Mouse (Mus musculus) thymus, postnatal 4 days (tissue): ENCODE measurements at regions not wholly inside any gene's neighbourhood (a gene's known extent, or its start where the extent isn't known, plus 50 kb on each side); places are given as distances from the start of the nearest gene placed in this dataset.

Source experiments
- DNase-seq: peaks from one replicate; pipeline ENCODE4 v3.0.0; 2021

DNA sequence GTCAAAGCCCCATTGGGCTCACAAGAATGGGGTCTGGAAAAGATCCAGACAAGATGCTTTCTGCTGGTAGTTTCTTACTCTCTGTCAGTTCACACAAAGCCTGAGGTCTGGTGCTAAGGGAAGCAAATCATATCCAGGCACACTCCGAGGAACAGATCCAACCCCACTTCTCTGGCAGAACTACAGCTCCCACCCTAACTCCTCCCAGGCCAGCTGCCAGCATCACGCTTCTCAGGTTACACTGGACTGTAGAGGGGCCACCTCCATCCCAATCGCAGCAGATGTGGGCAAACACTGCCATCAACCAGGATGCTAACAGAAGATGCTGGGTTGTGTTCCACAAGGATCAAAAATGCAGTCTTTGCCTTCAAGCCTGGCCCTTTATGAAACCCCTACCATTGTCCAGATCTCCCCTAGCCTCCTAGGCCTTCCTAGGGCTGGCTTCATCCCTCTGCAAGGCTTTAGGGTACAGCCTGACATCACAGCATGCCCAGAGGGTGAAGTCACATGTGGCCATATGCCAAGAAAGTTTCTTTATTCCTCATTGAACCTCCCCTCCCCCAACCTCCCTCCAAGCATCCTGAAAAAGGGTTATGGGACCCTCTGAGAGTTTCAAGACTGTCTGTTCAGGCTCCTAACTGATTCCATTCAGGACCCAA, 99.6 kb upstream of the 2610301B20Rik start:
- no peak for DNase-seq

DNA sequence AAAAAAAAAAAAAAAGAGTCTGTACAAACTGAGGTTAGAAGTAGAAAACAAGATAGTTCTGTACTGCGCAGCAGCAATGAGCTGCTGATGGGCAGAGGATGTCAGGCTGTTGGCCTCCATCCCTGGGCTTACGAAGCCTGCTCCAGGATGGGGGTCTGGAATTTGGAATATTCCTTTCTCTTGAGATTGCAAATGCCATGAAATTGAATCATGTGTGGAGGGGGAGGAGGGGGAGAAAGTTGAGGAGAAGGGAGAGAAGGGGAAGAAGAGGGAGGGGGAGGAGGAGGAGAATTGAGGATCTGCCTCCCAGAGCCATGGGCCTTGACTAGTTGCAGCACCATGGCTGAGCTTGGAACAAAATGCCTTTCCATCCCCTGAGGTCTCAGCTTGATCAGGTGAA, 87.6 kb upstream of the 2610301B20Rik start:
- DNase-seq: no peak

DNA sequence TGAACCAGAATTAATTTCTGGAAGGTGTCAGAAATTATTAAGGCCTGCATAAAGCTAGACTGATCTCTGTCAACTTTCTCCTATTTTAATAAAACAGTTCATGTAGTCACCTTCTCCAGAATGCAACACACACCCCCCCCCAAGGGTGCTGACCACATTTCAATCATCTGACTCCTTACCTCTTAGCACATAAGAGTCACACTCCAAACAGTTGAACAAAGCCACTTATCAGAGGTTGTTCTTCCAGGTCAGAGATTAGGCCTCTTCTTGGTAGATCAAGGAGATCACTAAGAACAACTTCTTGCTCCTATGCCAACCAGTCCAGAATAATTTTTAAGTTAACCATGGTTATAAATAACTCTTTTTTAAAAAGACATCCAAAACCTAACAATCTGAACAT, 86.0 kb upstream of the 2610301B20Rik start:
- no peak for DNase-seq

DNA sequence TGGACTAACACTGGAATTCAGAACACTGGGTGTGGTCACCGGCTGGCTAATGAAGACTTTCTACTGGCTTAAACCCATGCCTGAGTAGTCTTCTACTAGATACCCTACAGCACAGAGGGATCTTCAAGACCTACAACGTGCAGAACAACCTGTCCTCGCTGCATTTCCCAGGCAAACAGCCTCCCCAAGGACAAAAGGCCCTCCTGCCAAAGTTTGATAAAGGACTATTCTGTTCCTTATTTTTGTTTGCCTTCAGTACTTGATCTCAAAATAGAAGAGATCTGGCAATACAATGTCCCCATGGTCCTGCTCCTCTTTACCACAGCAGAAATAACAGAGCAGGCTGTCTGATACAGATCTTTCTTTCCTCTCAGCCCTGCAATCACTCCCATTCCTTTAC, 85.2 kb upstream of the 2610301B20Rik start:
- DNase-seq: no peak

DNA sequence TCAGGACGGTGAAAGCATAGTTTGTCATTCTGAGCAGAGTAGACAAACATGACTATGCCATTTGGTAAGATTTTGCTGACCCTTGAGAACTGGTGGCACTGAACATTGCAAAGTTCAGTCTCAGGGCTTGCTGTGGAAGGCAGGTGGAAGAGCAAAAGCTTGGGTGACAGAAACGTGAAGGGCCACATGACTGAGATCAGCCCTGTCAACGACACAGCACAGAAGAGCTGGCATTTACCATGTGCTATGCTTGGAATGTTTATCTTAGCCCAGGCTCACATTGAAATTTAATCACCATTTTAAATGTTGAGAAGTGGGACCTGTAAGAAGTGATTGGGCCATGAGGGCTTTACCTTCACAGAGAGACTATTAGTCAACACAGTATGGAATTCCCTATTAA, 81.7 kb upstream of the 2610301B20Rik start:
- no peak for DNase-seq

DNA sequence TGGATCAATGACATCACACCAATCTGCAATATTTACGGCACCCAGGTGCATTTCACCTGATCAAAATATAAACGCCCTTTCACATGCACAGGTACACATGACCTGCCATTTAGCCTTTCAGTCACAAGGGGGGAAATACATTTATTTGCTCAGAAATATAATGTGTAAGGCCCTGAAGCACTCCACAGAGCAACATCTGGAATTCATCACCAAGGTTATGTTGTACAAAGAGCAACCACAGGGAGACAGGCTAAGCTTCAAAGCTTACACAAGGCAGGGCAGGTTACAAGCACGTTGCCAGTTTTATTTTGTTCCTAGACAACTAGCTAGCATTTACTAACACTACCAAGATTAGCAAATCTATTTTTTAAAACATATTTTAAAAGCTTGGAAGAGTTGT, 79.8 kb upstream of the 2610301B20Rik start:
- DNase-seq: no peak

DNA sequence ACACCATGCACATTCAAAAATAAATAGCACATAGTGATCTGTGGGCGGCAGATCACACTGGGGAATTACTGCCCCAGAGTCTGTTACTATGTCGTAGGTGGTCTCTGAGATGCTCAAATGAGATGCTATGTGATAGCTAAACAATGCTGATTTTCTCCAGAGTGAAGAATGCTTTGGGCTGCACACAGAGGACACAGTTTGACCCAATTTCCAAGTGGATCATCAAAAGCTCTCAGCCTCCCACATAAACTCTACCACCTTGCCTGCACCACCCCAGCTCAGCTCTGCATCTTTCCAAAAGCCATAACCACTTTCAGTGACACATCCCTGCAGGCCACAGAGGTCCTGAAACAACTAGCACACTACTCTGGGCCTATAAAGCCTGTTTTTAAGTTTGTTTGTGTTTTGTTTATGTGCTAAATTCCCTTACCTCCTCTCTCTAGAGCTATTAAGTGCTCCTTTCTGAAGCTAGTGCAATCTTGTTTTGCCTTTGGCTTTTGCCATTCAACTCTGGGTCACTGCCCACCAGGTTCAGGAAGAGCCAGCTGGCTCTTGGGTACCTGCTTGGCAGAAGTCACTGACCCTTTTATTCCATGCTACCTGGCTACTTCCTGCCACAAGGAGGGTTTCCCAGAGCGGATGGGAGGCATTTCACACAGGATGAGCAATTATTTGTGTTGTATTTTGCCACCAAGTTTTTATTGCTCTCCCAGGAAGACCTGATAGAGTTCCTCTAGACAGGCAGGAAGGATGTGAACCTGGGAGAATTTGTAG, 73.3 kb upstream of the 2610301B20Rik start:
- no peak for DNase-seq

DNA sequence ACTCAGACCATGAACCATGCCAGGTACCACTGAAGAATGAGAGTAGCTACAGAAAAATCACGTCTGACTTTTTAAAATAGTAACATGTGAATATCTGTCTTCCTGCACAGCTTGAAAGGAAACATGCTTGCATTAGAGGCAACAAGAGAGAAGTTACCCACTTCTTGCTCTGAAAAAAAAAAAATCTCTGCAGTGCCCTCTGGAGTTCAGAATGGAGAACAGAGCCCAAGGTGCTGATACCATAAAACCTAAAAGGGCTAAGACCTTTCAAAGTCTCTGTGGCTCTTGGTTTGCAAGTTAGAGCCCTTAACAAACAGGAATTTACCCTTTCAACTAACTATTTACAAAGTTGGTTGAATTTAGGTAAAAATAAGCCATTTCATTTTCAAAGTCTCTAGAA, 69.6 kb upstream of the 2610301B20Rik start:
- no peak for DNase-seq

DNA sequence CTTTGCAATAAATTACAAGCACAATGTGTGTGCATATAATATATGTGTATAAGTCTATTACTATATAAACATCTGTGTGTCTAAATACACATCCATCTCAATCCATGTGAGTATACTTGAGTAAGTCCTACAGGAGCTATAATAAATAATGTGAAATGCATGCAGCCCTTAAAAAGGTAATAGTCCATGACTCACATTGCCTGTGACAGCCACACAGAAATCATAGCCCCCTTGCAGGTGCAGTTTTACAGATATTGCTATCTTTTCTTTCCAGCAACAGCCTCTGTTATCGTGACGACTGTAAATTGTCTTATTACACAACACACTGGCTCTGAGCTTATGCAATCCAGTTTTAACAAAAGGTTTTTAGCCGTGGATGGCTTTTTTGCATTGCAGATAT, 67.0 kb upstream of the 2610301B20Rik start:
- no peak for DNase-seq

DNA sequence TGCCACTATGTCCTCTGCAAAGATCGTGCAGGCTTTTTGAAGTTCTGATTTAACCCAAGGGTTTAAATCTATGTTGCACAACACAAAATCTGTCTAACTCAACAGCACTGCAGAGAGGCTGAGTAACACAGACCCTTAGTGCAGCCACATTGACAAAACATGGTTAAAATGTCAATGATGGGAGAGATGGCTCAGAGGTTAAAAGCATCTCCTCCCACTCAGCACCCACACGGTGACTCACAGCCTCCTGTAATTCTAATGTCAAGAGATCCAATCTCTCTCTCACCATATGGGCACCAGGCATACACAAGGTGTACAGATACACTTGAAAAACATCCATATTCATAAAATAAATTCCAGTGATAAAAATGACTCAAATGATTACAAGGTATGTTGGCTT, 61.4 kb upstream of the 2610301B20Rik start:
- DNase-seq: no peak
